Mouse (Mus musculus) brain, adult 2 months (tissue): ENCODE measurements at regions not wholly inside any gene's neighbourhood (a gene's known extent, or its start where the extent isn't known, plus 50 kb on each side); places are given as distances from the start of the nearest gene placed in this dataset.
"Not testable (repeated sequence)": the region's sequence is repeated elsewhere in the genome, so short reads cannot be mapped to it uniquely, and the experiment has no call there.

Source experiments
- DNase-seq: peaks from one replicate; pipeline ENCODE4 v3.0.0; 2011; ENCODE audit warnings: low read depth, low spot score

GRCm38 (mm10) chr1:16904690-16905089, 811.6 kb upstream of the 4930444P10Rik start:
- no peak for DNase-seq

GRCm38 (mm10) chr1:16868383-16868782, 775.3 kb upstream of the 4930444P10Rik start:
- not testable (repeated sequence) for DNase-seq

DNA sequence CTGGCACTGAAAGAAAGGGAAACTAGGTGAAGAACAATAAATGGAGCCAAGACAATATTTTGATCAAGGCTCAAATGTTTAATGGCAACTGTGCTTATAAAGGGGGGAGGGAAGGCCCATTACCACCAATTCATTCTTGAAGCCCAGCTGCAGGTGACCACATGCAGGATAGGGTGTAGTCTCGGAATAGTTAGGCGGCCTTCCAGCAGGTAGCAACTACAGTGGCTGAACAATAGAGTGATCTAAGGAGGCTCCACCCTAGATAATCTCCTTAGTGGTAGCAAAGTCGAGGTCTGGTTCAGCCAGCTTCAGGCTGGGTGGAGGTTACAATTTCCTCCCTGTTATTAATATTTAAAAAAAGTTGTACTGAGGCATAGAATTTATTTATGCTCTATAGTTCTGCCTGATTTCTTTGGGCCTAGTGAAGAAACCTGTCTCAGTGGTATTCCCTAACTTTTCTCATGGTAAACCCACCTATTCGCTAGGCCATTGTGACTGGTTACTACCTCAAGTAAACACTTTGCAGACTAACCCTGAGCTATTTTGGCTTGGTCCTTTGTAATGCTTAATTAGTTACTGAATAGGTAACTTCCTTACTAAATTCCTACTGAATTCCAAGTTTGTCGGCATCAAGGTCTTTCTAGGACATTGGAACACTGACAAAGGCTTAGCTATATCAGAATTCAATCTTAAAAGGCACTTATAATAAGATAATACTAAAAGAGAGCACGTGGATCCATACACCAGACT, 774.1 kb upstream of the 4930444P10Rik start:
- DNase-seq: not testable (repeated sequence)

- no peak for DNase-seq
These were observed 744.0 kb upstream of the 4930444P10Rik start for GRCm38 (mm10) chr1:16837111-16837510.

- not testable (repeated sequence) for DNase-seq
These were observed 731.6 kb upstream of the 4930444P10Rik start for GRCm38 (mm10) chr1:16824709-16825108.

DNA sequence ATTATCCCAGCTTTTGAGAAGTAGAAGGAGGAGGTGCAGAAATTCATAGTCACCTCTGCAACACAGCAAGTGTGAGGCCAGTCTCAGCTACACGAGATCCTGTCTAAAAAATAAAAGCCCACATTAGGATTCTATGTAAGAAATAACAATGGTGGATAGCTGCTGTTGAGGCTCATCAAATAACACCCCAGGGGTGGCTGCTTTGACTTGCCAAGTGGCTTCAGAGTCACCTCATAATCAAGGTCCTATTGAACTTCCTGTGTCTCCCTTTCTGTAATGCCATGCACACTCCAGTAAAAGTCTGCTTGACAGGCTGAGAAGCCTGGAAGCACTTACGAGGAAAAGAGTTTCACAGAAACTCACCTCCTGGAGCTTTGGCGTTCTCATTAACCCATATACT, 730.9 kb upstream of the 4930444P10Rik start:
- DNase-seq: no peak

DNA sequence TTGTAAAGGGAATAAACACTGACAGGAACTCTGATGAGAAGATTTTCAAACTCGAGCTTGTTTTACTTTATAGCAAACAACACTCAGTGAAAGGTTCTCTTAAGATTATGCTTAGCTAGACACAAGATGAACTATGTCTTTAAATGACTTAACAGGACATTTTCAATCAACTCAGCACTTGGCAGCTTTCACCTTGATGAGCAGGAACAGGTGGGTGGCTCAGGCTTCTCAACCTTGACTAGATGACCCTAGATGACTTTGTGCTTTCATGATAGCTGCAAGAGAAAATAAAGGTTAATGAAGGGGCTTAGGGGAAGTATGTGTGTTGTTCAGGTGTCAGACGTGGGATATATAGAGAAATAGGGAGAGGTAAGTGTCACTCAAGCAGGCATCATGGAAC, 728.1 kb upstream of the 4930444P10Rik start:
- no peak for DNase-seq

DNA sequence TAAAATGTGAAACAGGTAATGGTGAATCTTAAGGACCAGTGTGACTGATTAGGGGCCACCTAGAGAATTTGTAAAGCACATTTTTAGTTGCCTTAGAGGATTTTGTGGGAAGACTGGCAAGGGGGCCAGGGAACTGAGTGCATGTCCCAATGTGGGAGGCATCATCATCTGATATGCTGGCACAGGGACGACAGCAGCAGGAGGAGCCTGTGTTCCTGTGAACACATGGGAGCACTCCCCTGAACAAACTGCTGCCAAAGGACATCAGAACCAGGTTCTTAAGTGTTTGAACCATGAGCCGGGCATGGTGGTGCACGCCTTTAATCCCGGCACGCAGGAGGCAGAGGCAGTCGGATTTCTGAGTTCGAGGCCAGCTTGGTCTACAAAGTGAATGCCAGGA, 723.4 kb upstream of the 4930444P10Rik start:
- peak; percentile 75 for DNase-seq

- DNase-seq: peak; percentile 73
These were observed 722.6 kb upstream of the 4930444P10Rik start for GRCm38 (mm10) chr1:16815731-16816130.

DNA sequence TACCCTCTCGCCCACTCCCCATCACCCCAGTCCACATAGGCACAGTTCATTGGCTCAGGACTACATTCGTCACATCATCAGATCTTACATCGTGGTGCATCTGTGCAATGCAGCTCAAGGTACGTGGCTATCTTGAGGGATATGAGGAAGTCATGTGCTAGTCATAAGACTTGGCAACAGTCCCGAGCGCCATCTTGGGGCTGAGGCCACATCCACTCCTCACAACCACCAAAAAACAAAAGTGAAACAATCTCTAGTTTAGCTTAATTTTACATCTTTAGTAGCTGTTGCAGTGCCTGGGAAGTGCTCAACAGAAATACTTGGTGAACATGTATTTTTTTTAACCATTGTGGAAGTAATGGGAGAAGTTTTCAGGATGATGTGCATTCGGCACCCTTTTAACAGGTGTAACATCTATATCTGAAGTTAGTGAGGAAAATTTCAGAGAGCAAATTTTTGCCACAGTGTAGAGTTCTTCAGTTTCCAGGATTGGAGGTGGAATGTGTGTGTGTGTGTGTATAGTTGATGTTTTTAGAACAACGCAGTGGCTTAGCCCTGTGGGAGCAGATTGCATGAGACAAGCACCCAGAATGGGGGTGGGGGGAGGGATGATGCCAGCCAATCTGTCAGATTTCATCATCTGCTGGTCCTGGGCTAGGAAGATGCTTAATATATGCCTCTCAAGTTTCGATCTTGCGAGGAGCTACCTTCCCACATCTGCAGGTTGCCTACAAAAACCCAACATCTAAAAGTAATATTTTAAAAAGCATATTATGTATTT, 716.4 kb upstream of the 4930444P10Rik start:
- DNase-seq: peak; percentile 88

GRCm38 (mm10) chr1:16798292-16798691, 705.2 kb upstream of the 4930444P10Rik start:
- peak; percentile 90 for DNase-seq

- DNase-seq: no peak
These were observed 703.3 kb upstream of the 4930444P10Rik start for GRCm38 (mm10) chr1:16796449-16796848.

- DNase-seq: no peak
These were observed 697.7 kb upstream of the 4930444P10Rik start for GRCm38 (mm10) chr1:16790733-16791309.

DNA sequence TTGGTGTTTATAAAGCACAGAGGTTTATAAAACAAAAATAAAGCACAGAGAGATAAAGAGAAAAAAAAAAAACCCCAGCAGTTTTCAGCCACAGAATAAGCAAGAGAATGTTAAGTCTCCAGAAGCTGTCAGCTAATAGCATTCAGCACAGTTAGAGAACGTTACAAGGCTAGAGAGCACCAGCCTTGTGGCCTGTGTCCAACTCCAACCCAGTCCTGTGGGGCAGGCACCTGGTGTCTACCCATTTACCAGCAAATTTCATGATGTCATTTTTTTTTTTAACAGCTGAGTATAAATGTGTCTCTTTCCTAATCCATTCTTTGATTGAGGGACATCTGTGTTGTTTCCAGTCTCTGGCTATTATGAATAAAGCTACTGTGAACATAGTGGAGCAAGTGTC, 686.7 kb upstream of the 4930444P10Rik start:
- peak; percentile 77 for DNase-seq

DNA sequence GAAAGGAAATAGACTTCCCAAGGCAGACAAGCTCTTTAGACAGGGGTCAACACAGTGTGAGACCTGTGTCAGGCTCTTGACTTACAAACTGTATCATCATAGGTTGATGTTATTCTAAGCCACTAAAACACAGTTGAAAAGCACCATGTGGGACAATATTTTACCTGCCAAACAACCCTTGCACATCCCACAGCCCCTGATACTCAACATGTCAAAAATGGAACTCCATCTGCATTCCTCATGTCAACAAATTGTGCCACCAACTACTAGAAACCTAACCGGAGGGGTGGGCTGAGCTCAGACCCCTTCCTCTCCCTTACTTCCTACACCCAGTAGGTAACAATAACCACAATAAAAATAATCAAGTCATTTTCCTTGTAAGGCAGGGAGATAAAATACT, 667.8 kb upstream of the 4930444P10Rik start:
- no peak for DNase-seq
